Mouse (Mus musculus): ENCODE measurements around the gene Tdp1. TPM values are rescaled to one million over a fixed set of nuclear protein-coding genes. Genes with fewer than 3 reads are reported as not detected.

The Tdp1 gene
- polyA plus RNA-seq, 1 experiment from 2014 or later: 82.9 TPM

DNA sequence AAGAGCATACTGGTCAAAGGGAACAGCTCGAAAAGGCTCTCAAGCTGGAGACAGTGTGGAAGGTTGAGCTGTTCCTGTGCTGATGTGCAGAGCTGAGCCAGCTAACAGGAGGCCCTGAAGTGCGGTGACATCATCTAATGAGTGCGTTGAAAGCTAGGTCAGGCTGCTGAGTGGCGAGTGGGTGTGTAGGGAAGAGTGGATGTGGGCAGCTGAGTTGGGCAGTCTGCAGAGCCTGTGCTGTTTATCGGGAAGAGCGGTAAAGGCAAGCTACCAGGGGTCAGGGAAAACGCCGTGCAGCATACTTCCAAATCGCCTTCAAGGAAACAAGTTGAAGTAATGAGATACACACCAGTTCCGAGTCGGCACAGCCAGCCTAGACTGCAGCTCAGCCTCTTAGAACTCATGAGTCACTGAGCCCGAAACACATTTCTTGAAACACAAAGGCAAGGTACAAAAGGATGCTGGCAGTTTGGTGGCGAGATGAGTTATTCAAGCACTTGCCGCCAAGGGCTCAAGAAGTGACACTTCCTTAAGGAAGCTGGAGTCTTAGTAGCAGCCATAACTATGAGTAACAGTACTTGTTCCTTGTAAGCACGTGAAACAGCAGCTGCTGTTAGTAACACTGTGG is 33.6 kb downstream of the Tdp1 start:
- Histone ChIP-seq H3K4me3 (ENCODE audit: low read depth, low read length) (no peak overlapping the region), H3K4me2 (no peak overlapping the region), H3K27me3 (ENCODE audit: insufficient read depth, low read length) (no peaks in the 10 kb centered on the region), H3K36me3 (ENCODE audit: insufficient read depth) (peaks cover 45% of the 10 kb centered on the region; the same call in 1 of the 2 replicates), H3K9ac (no peak overlapping the region), H3K9me3 (ENCODE audit: low read depth, low read length) (no peaks in the 10 kb centered on the region), H3K27ac (ENCODE audit: low read depth) (no peak overlapping the region), H3K4me1 (ENCODE audit: insufficient read depth) (no peaks in the 10 kb centered on the region)
- no peak for ATAC-seq (ENCODE audit: insufficient read depth)
- no peak for DNase-seq
- no peak for TF ChIP-seq CTCF (IDR thresholded peaks at IDR 0.05; ENCODE audit: low read depth)
- 77% methylated on average over 15 of the region's 15 CpGs for WGBS

DNA sequence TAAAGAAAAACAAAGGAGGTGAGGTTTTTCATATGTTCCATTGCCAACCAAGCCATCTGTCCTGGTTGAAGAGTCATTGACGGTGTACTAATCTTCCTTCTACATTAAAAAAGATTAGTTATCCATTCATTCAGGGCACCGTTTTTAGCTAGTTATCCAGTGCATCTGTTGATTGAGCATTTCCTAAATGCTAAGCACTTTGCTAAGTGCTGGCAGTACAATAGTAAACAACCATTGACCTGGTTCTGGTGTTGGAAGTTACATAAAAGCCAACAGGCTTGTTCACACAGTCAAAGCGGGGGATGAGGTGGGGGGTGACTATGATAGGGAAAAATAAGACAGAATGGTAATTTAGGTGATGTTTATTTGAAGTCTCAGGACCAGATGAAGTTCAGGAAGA is 35.3 kb downstream of the Tdp1 start:
- Histone ChIP-seq H3K36me3 (ENCODE audit: insufficient read depth) (peaks cover 46% of the 10 kb centered on the region; the same call in 1 of the 2 replicates), H3K9ac (no peak overlapping the region), H3K27ac (ENCODE audit: low read depth) (no peak overlapping the region), H3K4me3 (ENCODE audit: low read depth, low read length) (no peak overlapping the region), H3K4me1 (ENCODE audit: insufficient read depth) (no peaks in the 10 kb centered on the region), H3K9me3 (ENCODE audit: low read depth, low read length) (no peaks in the 10 kb centered on the region), H3K4me2 (no peak overlapping the region), H3K27me3 (ENCODE audit: insufficient read depth, low read length) (no peaks in the 10 kb centered on the region)
- ATAC-seq (ENCODE audit: insufficient read depth) (no peak), DNase-seq (no peak)
- TF ChIP-seq CTCF (IDR thresholded peaks at IDR 0.05; ENCODE audit: low read depth): no peak
- 85% methylated on average over 3 of the region's 3 CpGs for WGBS

DNA sequence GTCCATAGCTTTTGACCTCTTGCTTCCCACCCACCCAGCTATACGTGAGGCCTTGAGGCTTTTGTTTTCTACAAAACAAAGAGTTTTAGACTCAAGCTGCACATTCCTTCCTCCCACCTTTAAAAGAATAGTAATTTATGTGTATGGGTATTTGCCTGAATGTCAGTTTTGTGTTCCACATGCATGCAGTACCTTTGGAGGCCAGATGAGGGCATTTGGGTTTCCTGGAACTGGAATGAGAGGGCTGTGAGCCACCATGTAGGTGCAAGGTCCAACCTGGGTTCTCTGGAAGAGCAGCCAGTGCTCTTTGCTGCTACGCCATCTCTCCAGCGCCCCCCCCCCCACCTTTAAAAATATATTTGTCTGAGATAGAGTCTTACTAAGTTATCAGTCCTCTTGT is 36.7 kb downstream of the Tdp1 start:
- H3K4me2 ChIP-seq: no peak overlapping the region
- H3K9me3 ChIP-seq (ENCODE audit: low read depth, low read length): no peaks in the 10 kb centered on the region
- DNase-seq (peak; percentile 49), ATAC-seq (ENCODE audit: insufficient read depth) (no peak)
- 81% methylated on average over 3 of the region's 3 CpGs for WGBS
- peaks cover 39% of the 10 kb centered on the region; the same call in 1 of the 2 replicates for H3K36me3 ChIP-seq (ENCODE audit: insufficient read depth)
- peak; percentile 64 for TF ChIP-seq CTCF (IDR thresholded peaks at IDR 0.05; ENCODE audit: low read depth)
- no peak overlapping the region for H3K9ac ChIP-seq
- H3K27ac ChIP-seq (ENCODE audit: low read depth): no peak overlapping the region
- no peaks in the 10 kb centered on the region for H3K4me1 ChIP-seq (ENCODE audit: insufficient read depth)
- no peaks in the 10 kb centered on the region for H3K27me3 ChIP-seq (ENCODE audit: insufficient read depth, low read length)
- no peak overlapping the region for H3K4me3 ChIP-seq (ENCODE audit: low read depth, low read length)

DNA sequence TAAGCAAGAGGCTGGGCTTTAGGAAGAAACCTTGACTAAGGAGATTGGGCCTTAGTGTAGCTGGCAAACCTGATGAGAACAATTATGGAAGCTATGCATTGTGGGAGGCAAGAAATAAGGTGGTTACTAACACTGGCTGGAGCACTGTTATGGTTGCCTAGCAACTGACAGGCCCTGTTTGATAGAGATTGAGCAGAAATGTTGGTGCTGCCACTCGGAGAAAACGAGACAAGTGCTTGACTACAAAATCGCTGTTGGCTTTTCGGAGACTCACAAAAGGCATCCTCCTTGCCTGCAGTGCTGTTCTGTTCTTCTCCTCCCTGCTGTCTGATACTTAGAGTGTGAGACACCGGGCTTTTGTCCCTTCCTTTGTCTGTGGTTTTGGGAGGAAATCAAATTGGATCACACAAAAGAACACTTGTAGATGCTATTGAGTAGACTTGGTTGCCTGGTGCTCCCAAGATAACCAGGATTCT is 38.9 kb downstream of the Tdp1 start:
- H3K27ac ChIP-seq (ENCODE audit: low read depth): no peak overlapping the region
- H3K9ac ChIP-seq: no peak overlapping the region
- no peak for ATAC-seq (ENCODE audit: insufficient read depth)
- WGBS: 55% methylated on average over 5 of the region's 5 CpGs
- no peak overlapping the region for H3K4me2 ChIP-seq
- no peaks in the 10 kb centered on the region for H3K27me3 ChIP-seq (ENCODE audit: insufficient read depth, low read length)
- TF ChIP-seq CTCF (IDR thresholded peaks at IDR 0.05; ENCODE audit: low read depth): no peak
- no peak for DNase-seq
- no peaks in the 10 kb centered on the region for H3K9me3 ChIP-seq (ENCODE audit: low read depth, low read length)
- no peaks in the 10 kb centered on the region for H3K4me1 ChIP-seq (ENCODE audit: insufficient read depth)
- no peak overlapping the region for H3K4me3 ChIP-seq (ENCODE audit: low read depth, low read length)
- H3K36me3 ChIP-seq (ENCODE audit: insufficient read depth): peaks cover 44% of the 10 kb centered on the region; the same call in 1 of the 2 replicates

DNA sequence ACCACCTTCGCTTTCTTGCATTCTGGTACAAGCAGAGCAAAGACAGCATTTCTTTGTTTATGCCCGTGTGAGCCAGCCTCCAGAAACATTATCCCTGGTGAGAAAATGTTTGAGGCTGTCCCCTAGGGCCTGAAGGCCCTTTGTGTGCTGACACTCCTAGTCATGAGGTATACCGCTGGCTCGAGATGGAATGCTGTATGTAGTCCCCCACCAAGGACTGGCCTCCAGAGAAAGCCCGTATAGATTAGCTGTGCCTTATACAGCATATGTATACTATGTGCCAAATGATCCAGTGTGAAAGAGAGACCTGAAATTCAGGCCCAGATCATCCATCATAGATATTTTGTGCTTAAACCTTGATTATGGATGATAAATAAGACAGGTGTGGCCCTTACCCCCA is 39.4 kb downstream of the Tdp1 start:
- DNase-seq: no peak
- Histone ChIP-seq H3K4me3 (ENCODE audit: low read depth, low read length) (no peak overlapping the region), H3K9me3 (ENCODE audit: low read depth, low read length) (no peaks in the 10 kb centered on the region), H3K9ac (no peak overlapping the region), H3K4me1 (ENCODE audit: insufficient read depth) (no peaks in the 10 kb centered on the region), H3K27me3 (ENCODE audit: insufficient read depth, low read length) (no peaks in the 10 kb centered on the region), H3K4me2 (no peak overlapping the region), H3K27ac (ENCODE audit: low read depth) (no peak overlapping the region), H3K36me3 (ENCODE audit: insufficient read depth) (peaks cover 41% of the 10 kb centered on the region; the same call in 1 of the 2 replicates)
- ATAC-seq (ENCODE audit: insufficient read depth): no peak
- TF ChIP-seq CTCF (IDR thresholded peaks at IDR 0.05; ENCODE audit: low read depth): no peak
- WGBS: 75% methylated on average over 5 of the region's 5 CpGs

DNA sequence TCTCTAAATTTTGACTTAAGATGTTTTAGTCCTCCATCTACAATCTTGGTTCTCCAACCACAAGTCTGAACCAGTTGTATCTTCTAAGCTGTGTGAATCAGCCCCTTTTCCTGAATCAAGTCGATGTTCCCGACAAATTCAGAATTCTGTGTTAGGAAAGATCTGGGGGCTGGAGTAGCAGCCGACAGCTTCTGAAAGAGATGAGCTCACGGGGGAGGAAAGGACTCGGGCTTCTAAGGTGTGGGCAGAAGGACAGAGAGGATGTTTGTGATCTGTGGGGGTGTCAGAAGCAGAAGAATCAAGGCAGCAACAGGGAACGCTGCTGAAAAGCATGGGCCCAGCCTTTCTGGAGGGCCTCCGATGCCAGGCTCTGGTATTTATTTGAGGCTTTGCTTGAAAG is 44.0 kb downstream of the Tdp1 start:
- Histone ChIP-seq H3K4me1 (ENCODE audit: insufficient read depth) (no peaks in the 10 kb centered on the region), H3K36me3 (ENCODE audit: insufficient read depth) (peaks cover 36% of the 10 kb centered on the region), H3K4me3 (ENCODE audit: low read depth, low read length) (no peak overlapping the region), H3K9ac (no peak overlapping the region), H3K9me3 (ENCODE audit: low read depth, low read length) (no peaks in the 10 kb centered on the region), H3K27ac (ENCODE audit: low read depth) (no peak overlapping the region), H3K27me3 (ENCODE audit: insufficient read depth, low read length) (no peaks in the 10 kb centered on the region), H3K4me2 (no peak overlapping the region)
- 88% methylated on average over 7 of the region's 7 CpGs for WGBS
- DNase-seq (no peak), ATAC-seq (ENCODE audit: insufficient read depth) (no peak)
- TF ChIP-seq CTCF (IDR thresholded peaks at IDR 0.05; ENCODE audit: low read depth): no peak

DNA sequence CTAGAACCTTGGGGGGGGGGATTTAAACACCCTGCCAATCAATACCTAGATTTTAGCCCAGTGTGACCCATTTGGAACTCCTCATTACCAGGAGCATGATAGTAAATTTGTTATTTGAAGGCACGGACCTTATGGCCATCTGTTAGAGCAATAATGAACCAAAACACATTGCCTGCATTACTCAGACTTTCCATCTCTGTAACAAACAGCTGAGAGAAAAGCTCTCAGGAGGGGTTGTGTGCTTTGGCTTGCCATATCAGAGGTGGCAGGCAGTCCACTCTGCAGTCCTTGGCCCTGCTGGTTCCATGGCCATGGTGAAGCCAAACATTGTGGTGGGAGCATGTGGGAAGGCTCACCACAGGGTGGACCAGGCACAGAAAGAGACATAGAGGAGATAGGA is 44.8 kb downstream of the Tdp1 start:
- Histone ChIP-seq H3K27ac (ENCODE audit: low read depth) (no peak overlapping the region), H3K4me2 (no peak overlapping the region), H3K36me3 (ENCODE audit: insufficient read depth) (peaks cover 28% of the 10 kb centered on the region), H3K9ac (no peak overlapping the region), H3K9me3 (ENCODE audit: low read depth, low read length) (no peaks in the 10 kb centered on the region), H3K4me1 (ENCODE audit: insufficient read depth) (no peaks in the 10 kb centered on the region), H3K27me3 (ENCODE audit: insufficient read depth, low read length) (no peaks in the 10 kb centered on the region), H3K4me3 (ENCODE audit: low read depth, low read length) (no peak overlapping the region)
- TF ChIP-seq CTCF (IDR thresholded peaks at IDR 0.05; ENCODE audit: low read depth): no peak
- 81% methylated on average over 1 of the region's 1 CpGs for WGBS
- ATAC-seq (ENCODE audit: insufficient read depth) (no peak), DNase-seq (no peak)
